Mouse (Mus musculus): ENCODE measurements around the gene Rptor. TPM values are rescaled to one million over a fixed set of nuclear protein-coding genes. Genes with fewer than 3 reads are reported as not detected.

The Rptor gene
- total and polyA plus RNA-seq, 2 experiments, result 11.2 to 18.4 TPM

DNA sequence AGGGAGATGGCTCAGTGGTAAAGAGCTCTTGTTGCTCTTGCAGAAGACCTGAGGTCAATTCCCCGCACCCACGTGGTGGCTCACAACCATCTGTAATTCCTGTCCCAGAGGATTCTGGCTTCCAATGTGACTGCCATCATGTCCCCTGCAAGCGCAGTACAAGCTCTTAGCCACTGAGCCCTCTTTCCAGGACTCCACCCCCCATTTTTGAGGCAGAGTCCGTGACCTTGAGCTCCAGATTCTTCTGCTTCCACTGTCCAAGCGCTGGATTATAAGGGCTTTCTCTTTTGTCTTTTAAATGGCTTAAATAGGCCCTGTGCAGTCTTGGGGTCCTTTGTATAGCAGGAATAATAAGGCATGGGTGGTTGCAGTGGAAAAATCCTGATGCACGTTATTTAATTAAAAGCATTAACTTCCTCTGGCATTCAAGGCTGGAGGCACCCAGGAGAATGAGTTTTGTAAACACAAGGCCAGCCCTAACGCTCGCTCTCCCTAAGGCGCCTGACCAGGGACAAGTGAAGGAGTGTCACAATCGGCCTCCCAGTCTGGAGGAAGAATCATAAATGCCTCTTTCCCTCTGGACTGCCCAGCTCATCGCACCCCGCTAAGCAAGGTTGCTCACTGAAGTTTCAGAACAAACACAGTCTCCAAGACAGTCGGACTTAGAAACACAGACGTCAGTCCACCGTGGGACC is 30.2 kb upstream of the Rptor start:
- Histone ChIP-seq H3K4me1 (ENCODE audit: control insufficient read depth, insufficient read depth, low read length) (peaks cover 8% of the 10 kb centered on the region; the same call in 1 of the 2 replicates), H3K4me3 (ENCODE audit: insufficient read depth, low read depth, low read length) (no peak overlapping the region), H3K9ac (ENCODE audit: low read depth, low read length) (no peak overlapping the region), H3K79me2 (ENCODE audit: control insufficient read depth, insufficient read depth, low read length) (no peaks in the 10 kb centered on the region), H3K27me3 (ENCODE audit: control insufficient read depth, insufficient read depth, low read length) (no peaks in the 10 kb centered on the region), H3K36me3 (ENCODE audit: control insufficient read depth, insufficient read depth, low read length) (no peaks in the 10 kb centered on the region), H3K27ac (replicated peaks; ENCODE audit: insufficient read depth, low read depth, low read length) (no peak overlapping the region)
- WGBS, result 83% methylated on average over 15 of the region's 15 CpGs
- DNase-seq (ENCODE audit: extremely low read depth, low read depth, low spot score), result no peak
- TF ChIP-seq POLR2A (IDR thresholded peaks at IDR 0.05; ENCODE audit: extremely low read depth, insufficient read depth, low read length), result no peak

DNA sequence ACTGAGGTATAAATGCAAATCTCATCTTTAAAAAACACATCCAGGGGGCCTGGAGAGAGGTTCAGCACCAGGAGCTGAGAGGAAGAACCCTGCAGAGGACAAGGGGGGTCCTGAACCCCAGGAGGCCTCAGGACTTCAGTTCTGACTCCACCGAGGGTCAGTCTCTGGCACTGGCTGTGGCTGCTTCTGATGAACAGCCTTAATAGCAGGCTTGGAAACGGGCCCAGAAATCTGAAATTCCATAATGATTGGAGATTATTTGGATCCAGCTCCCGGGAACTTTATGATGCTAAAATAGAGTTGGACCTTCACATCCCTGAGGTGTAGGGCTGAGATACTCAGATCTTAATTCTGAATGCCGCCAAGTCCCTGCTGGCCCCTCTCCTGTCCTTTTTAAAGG is 25.9 kb upstream of the Rptor start:
- Histone ChIP-seq H3K27me3 (ENCODE audit: control insufficient read depth, insufficient read depth, low read length) (no peaks in the 10 kb centered on the region), H3K27ac (replicated peaks; ENCODE audit: insufficient read depth, low read depth, low read length) (no peak overlapping the region; the same call in 1 of the 2 replicates), H3K4me1 (ENCODE audit: control insufficient read depth, insufficient read depth, low read length) (peaks cover 9% of the 10 kb centered on the region; the same call in 1 of the 2 replicates), H3K9ac (ENCODE audit: low read depth, low read length) (no peak overlapping the region), H3K79me2 (ENCODE audit: control insufficient read depth, insufficient read depth, low read length) (no peaks in the 10 kb centered on the region), H3K36me3 (ENCODE audit: control insufficient read depth, insufficient read depth, low read length) (no peaks in the 10 kb centered on the region), H3K4me3 (ENCODE audit: insufficient read depth, low read depth, low read length) (no peak overlapping the region)
- no peak for TF ChIP-seq CTCF (IDR thresholded peaks at IDR 0.05; ENCODE audit: low read depth, low read length)
- TF ChIP-seq POLR2A (IDR thresholded peaks at IDR 0.05; ENCODE audit: extremely low read depth, insufficient read depth, low read length), result no peak
- WGBS, result 18% methylated on average over 4 of the region's 4 CpGs
- DNase-seq (ENCODE audit: extremely low read depth, low read depth, low spot score), result no peak

DNA sequence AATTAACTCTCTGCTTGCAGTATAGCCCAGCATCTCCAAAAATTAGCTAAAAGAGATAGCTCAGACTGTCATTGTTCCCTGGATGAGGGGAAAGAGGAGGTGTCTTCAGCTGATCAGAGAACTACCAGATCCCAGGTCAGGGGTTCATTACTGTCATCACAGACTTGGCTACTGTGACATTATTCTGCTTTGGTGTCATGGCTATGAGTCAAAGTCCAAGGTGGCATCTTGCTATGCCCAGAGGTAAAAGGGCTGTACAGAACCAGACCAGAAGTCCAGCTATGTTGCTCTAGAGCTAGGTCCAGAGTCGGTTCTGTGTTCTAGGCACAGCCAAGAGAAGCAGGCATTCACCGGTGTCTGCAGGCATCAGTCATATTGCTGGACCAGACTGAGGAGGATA is 25.0 kb upstream of the Rptor start:
- 27% methylated on average over 2 of the region's 2 CpGs for WGBS
- H3K4me3 ChIP-seq (ENCODE audit: insufficient read depth, low read depth, low read length), result no peak overlapping the region
- no peaks in the 10 kb centered on the region for H3K27me3 ChIP-seq (ENCODE audit: control insufficient read depth, insufficient read depth, low read length)
- DNase-seq (ENCODE audit: extremely low read depth, low read depth, low spot score), result peak; percentile 98
- peak overlapping the region; percentile 5; the same call in 1 of the 2 replicates for H3K27ac ChIP-seq (replicated peaks; ENCODE audit: insufficient read depth, low read depth, low read length)
- peaks cover 9% of the 10 kb centered on the region; the same call in 1 of the 2 replicates for H3K4me1 ChIP-seq (ENCODE audit: control insufficient read depth, insufficient read depth, low read length)
- no peaks in the 10 kb centered on the region for H3K36me3 ChIP-seq (ENCODE audit: control insufficient read depth, insufficient read depth, low read length)
- H3K79me2 ChIP-seq (ENCODE audit: control insufficient read depth, insufficient read depth, low read length), result no peaks in the 10 kb centered on the region
- H3K9ac ChIP-seq (ENCODE audit: low read depth, low read length), result no peak overlapping the region
- no peak for TF ChIP-seq POLR2A (IDR thresholded peaks at IDR 0.05; ENCODE audit: extremely low read depth, insufficient read depth, low read length)
- no peak for TF ChIP-seq CTCF (IDR thresholded peaks at IDR 0.05; ENCODE audit: low read depth, low read length)

DNA sequence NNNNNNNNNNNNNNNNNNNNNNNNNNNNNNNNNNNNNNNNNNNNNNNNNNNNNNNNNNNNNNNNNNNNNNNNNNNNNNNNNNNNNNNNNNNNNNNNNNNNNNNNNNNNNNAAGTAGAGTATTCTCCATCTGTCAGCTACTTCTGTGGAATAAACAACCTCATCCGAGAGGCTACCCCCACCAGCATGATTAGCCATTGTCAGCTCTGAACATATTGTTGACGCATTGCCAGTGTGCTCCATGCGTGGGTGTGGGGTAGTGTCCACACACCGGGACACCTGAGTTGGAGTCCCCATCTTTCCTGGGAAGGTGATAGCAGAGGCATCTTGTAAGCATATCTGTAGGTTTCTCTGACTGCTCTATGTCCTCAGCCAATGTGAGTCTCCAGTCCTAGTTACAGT is 16.2 kb upstream of the Rptor start:
- Histone ChIP-seq H3K4me1 (ENCODE audit: control insufficient read depth, insufficient read depth, low read length) (no peaks in the 10 kb centered on the region), H3K79me2 (ENCODE audit: control insufficient read depth, insufficient read depth, low read length) (no peaks in the 10 kb centered on the region), H3K27ac (replicated peaks; ENCODE audit: insufficient read depth, low read depth, low read length) (no peak overlapping the region), H3K27me3 (ENCODE audit: control insufficient read depth, insufficient read depth, low read length) (no peaks in the 10 kb centered on the region), H3K4me3 (ENCODE audit: insufficient read depth, low read depth, low read length) (no peak overlapping the region), H3K36me3 (ENCODE audit: control insufficient read depth, insufficient read depth, low read length) (no peaks in the 10 kb centered on the region), H3K9ac (ENCODE audit: low read depth, low read length) (no peak overlapping the region)
- WGBS, result 79% methylated on average over 4 of the region's 4 CpGs
- no peak for DNase-seq (ENCODE audit: extremely low read depth, low read depth, low spot score)
- no peak for TF ChIP-seq CTCF (IDR thresholded peaks at IDR 0.05; ENCODE audit: low read depth, low read length)
- TF ChIP-seq POLR2A (IDR thresholded peaks at IDR 0.05; ENCODE audit: extremely low read depth, insufficient read depth, low read length), result no peak

DNA sequence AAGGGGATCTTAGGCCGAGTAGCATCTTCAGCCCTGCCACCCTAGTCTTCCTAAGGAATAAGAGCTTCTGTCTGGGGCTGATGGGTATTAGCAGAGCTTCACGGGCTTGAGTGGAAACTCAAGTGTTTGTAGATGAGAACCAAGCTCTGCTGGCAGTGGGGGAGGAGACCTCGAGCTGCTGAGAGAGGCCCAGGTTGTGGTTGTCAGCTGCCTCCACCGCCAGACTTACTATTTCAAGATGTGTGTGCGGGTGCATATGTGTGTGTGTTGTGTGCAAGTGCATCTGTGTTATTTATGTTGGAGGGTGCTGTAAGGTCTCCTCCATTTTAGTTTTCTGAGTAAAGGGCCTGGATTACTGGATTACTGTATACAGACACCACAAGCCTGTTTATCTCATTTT is 15.6 kb upstream of the Rptor start:
- H3K79me2 ChIP-seq (ENCODE audit: control insufficient read depth, insufficient read depth, low read length), result no peaks in the 10 kb centered on the region
- WGBS, result 74% methylated on average over 5 of the region's 5 CpGs
- no peak for DNase-seq (ENCODE audit: extremely low read depth, low read depth, low spot score)

DNA sequence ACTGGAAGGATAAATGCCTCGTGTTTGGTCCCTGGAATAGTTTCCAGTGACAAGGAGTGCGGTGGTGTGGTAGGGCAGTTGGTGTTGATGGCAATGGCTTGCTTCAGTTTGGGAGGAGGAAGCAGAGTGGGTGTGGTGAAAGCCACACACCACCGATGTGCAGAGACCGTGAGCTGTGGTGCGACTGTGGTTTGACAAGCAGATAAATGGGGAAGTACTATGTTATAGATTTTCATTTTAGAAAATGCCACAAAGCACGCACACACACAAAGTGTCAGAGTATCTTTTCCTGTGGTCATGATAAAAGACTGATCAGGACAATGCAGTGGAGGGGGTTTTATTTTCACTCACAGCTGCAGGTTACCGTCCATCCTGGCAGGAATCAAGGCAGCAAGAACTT is 13.5 kb upstream of the Rptor start:
- Histone ChIP-seq H3K9ac (ENCODE audit: low read depth, low read length) (no peak overlapping the region), H3K27ac (replicated peaks; ENCODE audit: insufficient read depth, low read depth, low read length) (no peak overlapping the region), H3K36me3 (ENCODE audit: control insufficient read depth, insufficient read depth, low read length) (no peaks in the 10 kb centered on the region), H3K27me3 (ENCODE audit: control insufficient read depth, insufficient read depth, low read length) (no peaks in the 10 kb centered on the region), H3K4me3 (ENCODE audit: insufficient read depth, low read depth, low read length) (no peak overlapping the region), H3K4me1 (ENCODE audit: control insufficient read depth, insufficient read depth, low read length) (no peaks in the 10 kb centered on the region), H3K79me2 (ENCODE audit: control insufficient read depth, insufficient read depth, low read length) (no peaks in the 10 kb centered on the region)
- 73% methylated on average over 7 of the region's 7 CpGs for WGBS
- no peak for DNase-seq (ENCODE audit: extremely low read depth, low read depth, low spot score)
- no peak for TF ChIP-seq POLR2A (IDR thresholded peaks at IDR 0.05; ENCODE audit: extremely low read depth, insufficient read depth, low read length)
- TF ChIP-seq CTCF (IDR thresholded peaks at IDR 0.05; ENCODE audit: low read depth, low read length), result no peak

More for the DNA sequence above, 15.6 kb upstream of the Rptor start:
- no peak overlapping the region for H3K4me3 ChIP-seq (ENCODE audit: insufficient read depth, low read depth, low read length)
- H3K4me1 ChIP-seq (ENCODE audit: control insufficient read depth, insufficient read depth, low read length), result no peaks in the 10 kb centered on the region
- H3K36me3 ChIP-seq (ENCODE audit: control insufficient read depth, insufficient read depth, low read length), result no peaks in the 10 kb centered on the region
- TF ChIP-seq CTCF (IDR thresholded peaks at IDR 0.05; ENCODE audit: low read depth, low read length) (no peak), POLR2A (IDR thresholded peaks at IDR 0.05; ENCODE audit: extremely low read depth, insufficient read depth, low read length) (no peak)
- no peak overlapping the region for H3K27ac ChIP-seq (replicated peaks; ENCODE audit: insufficient read depth, low read depth, low read length)
- no peaks in the 10 kb centered on the region for H3K27me3 ChIP-seq (ENCODE audit: control insufficient read depth, insufficient read depth, low read length)
- no peak overlapping the region for H3K9ac ChIP-seq (ENCODE audit: low read depth, low read length)

All from liver, adult 2 months (tissue).